Mouse (Mus musculus) liver, embryonic 13.5 days (tissue): ENCODE measurements at regions not wholly inside any gene's neighbourhood (a gene's known extent, or its start where the extent isn't known, plus 50 kb on each side); places are given as distances from the start of the nearest gene placed in this dataset.

Experiments used
- ATAC-seq: fragments of 200-750 bp; cut with Nextera tagmentation; 2 replicates; pipeline ENCODE4 v1.8.0; 2017; ENCODE audit warnings: low read depth, mild to moderate bottlenecking, moderate number of reproducible peaks, moderate library complexity
- DNase-seq: peaks from one replicate; pipeline ENCODE4 v3.0.0; 2022
- H3K27ac ChIP-seq: fragments of 300-500 bp; sonication (generic); 2 replicates; pipeline ENCODE4 v1.5.1; 2015; ENCODE audit warnings: moderate library complexity, mild to moderate bottlenecking, inconsistent platforms
- H3K27me3 ChIP-seq: fragments of 300-500 bp; sonication (generic); 2 replicates; pipeline ENCODE4 v1.6.1; 2015; ENCODE audit warnings: mild to moderate bottlenecking, inconsistent platforms
- H3K36me3 ChIP-seq: fragments of 300-500 bp; sonication (generic); 2 replicates; pipeline ENCODE4 v1.6.1; 2015; ENCODE audit warnings: mild to moderate bottlenecking, inconsistent platforms
- H3K4me1 ChIP-seq: fragments of 300-500 bp; sonication (generic); replicated peaks from 2 replicates; pipeline ENCODE4 v1.6.1; 2015; ENCODE audit warnings: inconsistent platforms
- H3K4me2 ChIP-seq: fragments of 300-500 bp; sonication (generic); 2 replicates; pipeline ENCODE4 v1.6.1; 2015; ENCODE audit warnings: inconsistent platforms, mild to moderate bottlenecking, moderate library complexity
- H3K4me3 ChIP-seq: fragments of 300-500 bp; sonication (generic); replicated peaks from 2 replicates; pipeline ENCODE4 v1.5.1; 2015; ENCODE audit warnings: mild to moderate bottlenecking, inconsistent platforms
- H3K9ac ChIP-seq: fragments of 300-500 bp; sonication (generic); 2 replicates; pipeline ENCODE4 v1.6.1; 2015; ENCODE audit warnings: mild to moderate bottlenecking, inconsistent platforms
- H3K9me3 ChIP-seq: fragments of 300-500 bp; sonication (generic); replicated peaks from 2 replicates; pipeline ENCODE4 v1.6.1; 2016; ENCODE audit warnings: inconsistent platforms
- WGBS: fragments of 180-500 bp; shearing (Covaris S2); methylation state at CpG from one replicate; pipeline ENCODE4 v1.1.7; 2015; ENCODE audit not compliant: insufficient replicate concordance; 5-methylcytosine and 5-hydroxymethylcytosine counted together

DNA sequence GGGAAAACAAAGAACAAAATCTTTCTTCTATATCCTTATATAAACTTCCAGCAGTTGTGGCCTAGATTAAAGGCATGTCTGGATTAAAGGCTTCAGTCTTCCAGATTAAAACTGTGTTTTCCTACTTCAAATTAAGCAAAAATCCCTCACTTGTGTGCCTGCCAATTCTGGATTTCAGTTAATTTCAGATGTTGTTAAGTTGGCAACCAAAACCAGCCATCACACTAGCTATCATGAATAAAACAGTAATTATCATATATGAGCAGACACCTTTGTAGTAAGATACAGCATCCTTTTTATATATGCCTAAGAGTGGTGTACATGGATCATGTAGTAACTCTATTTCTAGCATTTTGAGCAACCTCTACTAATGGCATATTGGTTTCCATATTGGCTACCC lies 1024.5 kb upstream of the Lrrtm3 start:
- Histone ChIP-seq H3K36me3 (no peaks in the 10 kb centered on the region), H3K4me1 (no peaks in the 10 kb centered on the region), H3K27me3 (no peaks in the 10 kb centered on the region), H3K9me3 (no peaks in the 10 kb centered on the region), H3K4me3 (no peak overlapping the region), H3K9ac (no peak overlapping the region), H3K27ac (no peak overlapping the region), H3K4me2 (no peak overlapping the region)
- ATAC-seq (no peak), DNase-seq (no peak)

DNA sequence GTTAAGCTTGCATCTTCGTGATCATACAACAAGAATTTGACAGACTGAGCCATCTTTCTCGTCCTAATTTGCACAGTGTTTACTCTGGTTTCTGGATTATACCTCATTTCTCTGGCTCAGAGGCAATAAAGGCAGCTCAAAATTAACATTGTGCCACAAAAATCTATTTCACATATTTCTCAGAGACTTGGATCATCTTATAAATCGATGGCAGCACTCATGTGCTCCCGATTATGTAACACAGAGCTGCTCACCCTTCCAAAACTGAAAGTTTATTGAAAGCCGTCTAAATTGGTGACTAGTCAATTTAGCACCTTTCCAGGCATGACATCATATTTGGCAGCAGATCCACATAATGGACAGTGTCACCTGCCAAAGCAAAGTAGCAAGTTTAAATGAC lies 1020.7 kb upstream of the Lrrtm3 start:
- no peak for DNase-seq
- H3K9ac ChIP-seq = no peak overlapping the region
- H3K36me3 ChIP-seq = no peaks in the 10 kb centered on the region
- H3K4me2 ChIP-seq = no peak overlapping the region
- no peaks in the 10 kb centered on the region for H3K4me1 ChIP-seq
- no peak overlapping the region for H3K27ac ChIP-seq
- 66% methylated on average over 5 of the region's 5 CpGs for whole genome bisulfite sequencing
- no peak for ATAC-seq
- no peak overlapping the region for H3K4me3 ChIP-seq
- no peaks in the 10 kb centered on the region for H3K9me3 ChIP-seq
- no peaks in the 10 kb centered on the region for H3K27me3 ChIP-seq

DNA sequence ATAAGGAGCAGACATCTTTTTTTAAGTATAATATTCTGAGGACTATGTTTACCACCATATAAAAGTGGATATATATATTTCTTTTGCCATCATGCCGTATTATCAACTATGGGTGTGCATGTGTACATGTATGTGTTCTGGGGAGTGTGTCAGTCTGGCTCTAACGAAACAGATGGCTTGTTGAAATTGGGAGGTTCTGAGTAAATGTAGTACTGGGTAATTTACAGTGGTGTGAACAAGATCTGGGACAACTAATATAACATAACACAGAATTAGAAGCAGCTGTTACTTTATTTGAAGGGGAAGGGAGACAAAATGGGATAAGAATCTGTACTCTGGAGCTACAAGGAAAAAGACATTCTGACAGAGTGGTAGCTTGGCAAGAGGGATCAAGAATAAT lies 1017.3 kb upstream of the Lrrtm3 start:
- Histone ChIP-seq H3K27me3 (no peaks in the 10 kb centered on the region), H3K9ac (no peak overlapping the region), H3K36me3 (no peaks in the 10 kb centered on the region), H3K4me1 (no peaks in the 10 kb centered on the region), H3K4me2 (no peak overlapping the region), H3K4me3 (no peak overlapping the region), H3K9me3 (no peaks in the 10 kb centered on the region; the same call in 1 of the 2 replicates), H3K27ac (no peak overlapping the region)
- WGBS = 52% methylated on average over 2 of the region's 2 CpGs
- DNase-seq (no peak), ATAC-seq (no peak)

DNA sequence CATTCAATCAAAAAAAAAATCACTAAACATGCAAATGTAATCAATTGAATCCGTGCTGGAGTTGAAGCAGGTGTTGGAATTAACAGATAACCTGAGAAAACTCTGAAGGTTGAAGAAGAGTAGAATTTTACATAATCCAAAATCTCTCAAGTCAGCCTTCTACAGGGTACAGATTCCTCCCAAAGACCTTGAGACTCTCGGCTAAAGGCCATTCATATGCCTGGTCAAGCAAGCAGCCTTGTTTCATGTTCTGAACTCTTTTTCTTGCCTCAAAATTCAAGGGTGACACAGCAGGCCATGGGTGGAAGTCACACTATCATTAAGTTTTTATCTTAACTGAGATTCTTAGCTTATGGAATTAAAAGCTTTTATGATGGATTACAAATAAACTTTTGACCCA lies 994.4 kb upstream of the Lrrtm3 start:
- H3K4me3 ChIP-seq = no peak overlapping the region
- H3K4me1 ChIP-seq = no peaks in the 10 kb centered on the region
- H3K27ac ChIP-seq = no peak overlapping the region
- no peaks in the 10 kb centered on the region for H3K27me3 ChIP-seq
- DNase-seq (no peak), ATAC-seq (no peak)
- H3K9ac ChIP-seq = no peak overlapping the region
- H3K4me2 ChIP-seq = no peak overlapping the region
- no peaks in the 10 kb centered on the region for H3K36me3 ChIP-seq
- WGBS = 46% methylated on average over 2 of the region's 2 CpGs
- no peaks in the 10 kb centered on the region for H3K9me3 ChIP-seq

DNA sequence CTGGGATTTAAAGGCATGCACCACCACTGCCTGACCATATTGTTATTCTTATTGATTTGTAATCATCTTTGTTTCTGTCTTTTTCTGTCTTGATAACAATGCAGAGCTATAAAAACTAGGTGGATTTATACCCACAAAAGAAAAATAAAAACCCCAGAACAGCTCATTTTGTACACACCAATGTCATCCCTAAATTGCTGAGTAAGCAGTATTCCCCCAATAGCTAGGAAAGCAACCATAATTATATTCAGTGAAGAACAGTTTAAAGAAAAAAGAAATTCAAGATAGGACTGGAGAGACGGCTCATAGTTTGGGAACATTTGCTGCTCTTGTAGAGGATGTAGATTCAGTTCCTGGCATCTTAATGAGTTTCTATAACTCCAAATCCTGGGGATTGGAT lies 991.6 kb upstream of the Lrrtm3 start:
- 71% methylated on average over 1 of the region's 1 CpGs for WGBS
- H3K4me2 ChIP-seq = no peak overlapping the region
- no peaks in the 10 kb centered on the region for H3K9me3 ChIP-seq
- H3K27me3 ChIP-seq = no peaks in the 10 kb centered on the region
- DNase-seq = no peak
- no peaks in the 10 kb centered on the region for H3K36me3 ChIP-seq
- ATAC-seq = no peak
- no peaks in the 10 kb centered on the region for H3K4me1 ChIP-seq
- H3K4me3 ChIP-seq = no peak overlapping the region
- H3K9ac ChIP-seq = no peak overlapping the region
- H3K27ac ChIP-seq = no peak overlapping the region

DNA sequence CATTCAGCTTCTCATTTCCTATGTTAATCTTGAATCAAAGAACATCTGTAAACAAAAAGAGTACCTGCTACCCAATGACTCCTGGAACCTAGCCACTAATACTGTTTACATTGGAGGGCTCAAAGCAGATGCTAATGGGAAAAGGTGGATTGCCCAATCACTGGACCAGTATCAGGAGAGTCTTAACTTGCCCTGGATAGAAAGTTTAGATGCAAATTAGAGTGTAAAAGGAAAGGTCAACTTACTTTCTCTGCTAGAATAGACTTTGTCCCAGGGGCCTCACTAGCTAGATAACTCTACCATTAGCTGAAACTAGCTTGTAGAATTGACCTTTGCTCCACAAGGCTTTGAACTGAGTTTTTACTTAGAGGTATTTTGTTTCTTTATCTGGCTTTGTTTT lies 968.0 kb upstream of the Lrrtm3 start:
- ATAC-seq = peak; percentile 68
- no peak overlapping the region for H3K4me3 ChIP-seq
- no peak for DNase-seq
- H3K27me3 ChIP-seq = no peaks in the 10 kb centered on the region
- H3K9ac ChIP-seq = no peak overlapping the region
- H3K27ac ChIP-seq = no peak overlapping the region
- no peaks in the 10 kb centered on the region for H3K4me1 ChIP-seq
- no peaks in the 10 kb centered on the region for H3K9me3 ChIP-seq
- no peak overlapping the region for H3K4me2 ChIP-seq
- no peaks in the 10 kb centered on the region for H3K36me3 ChIP-seq
